Mouse (Mus musculus) testis, postnatal 14 days (tissue): ENCODE data around the gene C1qbp.

ENCODE experiments used
- DNase-seq: peaks from one replicate; pipeline ENCODE4 v3.0.0; 2021; ENCODE audit warnings: low spot score

The C1qbp gene

GRCm38 (mm10) chr11:70973947-70974346, 8.9 kb downstream of the C1qbp start:
- DNase-seq = no peak

- DNase-seq = no peak
Observed at GRCm38 (mm10) chr11:70972586-70972985, 10.2 kb downstream of the C1qbp start.

- no peak for DNase-seq
Observed at GRCm38 (mm10) chr11:70970560-70971540, 12.0 kb downstream of the C1qbp start.

GRCm38 (mm10) chr11:70969821-70970559, 12.8 kb downstream of the C1qbp start, which contains the start of the genes Nup88 and Rpain:
TSS of gene Nup88 (minus strand) at chr11:70969973.
TSS of gene Rpain (plus strand) at chr11:70970213.
- DNase-seq = peak; percentile 97

- no peak for DNase-seq
Observed at GRCm38 (mm10) chr11:70969271-70969794, 13.5 kb downstream of the C1qbp start.

GRCm38 (mm10) chr11:70964222-70964907, 18.5 kb downstream of the C1qbp start:
- no peak for DNase-seq

GRCm38 (mm10) chr11:70960786-70961554, 21.9 kb downstream of the C1qbp start:
- DNase-seq = no peak

GRCm38 (mm10) chr11:70954711-70955110, 28.1 kb downstream of the C1qbp start:
- no peak for DNase-seq

- DNase-seq = no peak
Observed at GRCm38 (mm10) chr11:70944935-70945817, 37.6 kb downstream of the C1qbp start.

GRCm38 (mm10) chr11:70943651-70944050, 39.2 kb downstream of the C1qbp start:
- no peak for DNase-seq

- DNase-seq = no peak
Observed at GRCm38 (mm10) chr11:70942596-70942995, 40.2 kb downstream of the C1qbp start.

GRCm38 (mm10) chr11:70935316-70935715, 47.5 kb downstream of the C1qbp start:
- DNase-seq = no peak

- no peak for DNase-seq
Observed at GRCm38 (mm10) chr11:70931461-70931860, 51.4 kb downstream of the C1qbp start.
